Mouse (Mus musculus): ENCODE measurements at regions not wholly inside any gene's neighbourhood (a gene's known extent, or its start where the extent isn't known, plus 50 kb on each side); places are given as distances from the start of the nearest gene placed in this dataset.

DNA sequence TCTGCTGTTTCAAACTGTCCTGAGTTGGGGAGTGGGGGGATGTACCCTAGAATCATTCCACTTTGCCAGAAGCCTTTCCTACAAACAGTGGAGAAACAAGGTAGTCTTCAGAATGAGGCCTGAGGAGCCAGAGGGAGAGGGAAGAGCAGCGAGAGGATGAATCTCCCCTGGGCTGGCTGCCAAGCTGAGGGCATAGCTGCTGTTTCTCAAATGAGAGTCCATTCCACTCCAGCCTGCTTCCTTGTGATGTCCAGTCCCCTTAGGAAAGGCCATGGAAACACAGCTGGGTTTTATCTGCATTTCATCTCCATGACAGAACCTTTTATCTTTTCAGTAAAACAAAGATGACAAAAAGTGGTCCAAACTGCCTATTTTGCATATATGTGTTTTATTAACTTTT, 164.2 kb upstream of the Klf4 start:
- no peak for TF ChIP-seq ZMIZ1 (IDR thresholded peaks at IDR 0.05; ENCODE audit: low read depth, low read length)
- no peak for TF ChIP-seq CTCF (conservative IDR thresholded peaks at IDR 0.05 in 1 of 2, IDR thresholded peaks at IDR 0.05 in 1 of 2; ENCODE audit: low read depth in 2 of 2, low read length in 2 of 2)
- no peak for TF ChIP-seq USF1 (IDR thresholded peaks at IDR 0.05; ENCODE audit: low read depth, low read length)
- TF ChIP-seq MAFK (IDR thresholded peaks at IDR 0.05; ENCODE audit: insufficient replicate concordance, low read length): no peak
- no peak for TF ChIP-seq POLR2A (IDR thresholded peaks at IDR 0.05; ENCODE audit: low read depth, low read length)
- no peak for TF ChIP-seq EP300 (IDR thresholded peaks at IDR 0.05; ENCODE audit: low read length)
- no peak for TF ChIP-seq ELF1 (IDR thresholded peaks at IDR 0.05; ENCODE audit: low read depth, low read length)

All from CH12.LX (cell line).